Mouse (Mus musculus): Measurements from ENCODE around the gene Ccdc134.

The Ccdc134 gene

DNA sequence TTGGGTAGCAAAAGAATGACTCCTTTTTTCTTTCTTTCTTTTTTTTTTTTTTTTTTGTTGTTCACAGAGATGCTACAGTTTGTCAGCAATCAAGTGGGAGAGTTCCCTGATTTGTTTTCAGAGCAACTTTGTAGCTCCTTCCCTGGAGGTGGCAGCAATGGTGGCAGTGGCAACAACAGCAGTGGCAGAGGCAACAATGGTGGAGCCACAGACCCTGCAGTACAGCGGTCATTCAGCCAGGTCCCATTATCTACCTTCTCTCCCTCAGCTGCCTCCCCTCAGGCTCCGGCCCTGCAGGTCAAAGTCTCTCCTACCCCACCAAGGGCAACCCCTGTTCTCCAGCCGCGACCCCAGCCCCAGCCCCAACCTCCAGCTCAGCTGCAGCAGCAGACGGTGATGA, 41.9 kb downstream of the Ccdc134 start:
- intact Hi-C loops (cut with DNase I), result no loop called here

DNA sequence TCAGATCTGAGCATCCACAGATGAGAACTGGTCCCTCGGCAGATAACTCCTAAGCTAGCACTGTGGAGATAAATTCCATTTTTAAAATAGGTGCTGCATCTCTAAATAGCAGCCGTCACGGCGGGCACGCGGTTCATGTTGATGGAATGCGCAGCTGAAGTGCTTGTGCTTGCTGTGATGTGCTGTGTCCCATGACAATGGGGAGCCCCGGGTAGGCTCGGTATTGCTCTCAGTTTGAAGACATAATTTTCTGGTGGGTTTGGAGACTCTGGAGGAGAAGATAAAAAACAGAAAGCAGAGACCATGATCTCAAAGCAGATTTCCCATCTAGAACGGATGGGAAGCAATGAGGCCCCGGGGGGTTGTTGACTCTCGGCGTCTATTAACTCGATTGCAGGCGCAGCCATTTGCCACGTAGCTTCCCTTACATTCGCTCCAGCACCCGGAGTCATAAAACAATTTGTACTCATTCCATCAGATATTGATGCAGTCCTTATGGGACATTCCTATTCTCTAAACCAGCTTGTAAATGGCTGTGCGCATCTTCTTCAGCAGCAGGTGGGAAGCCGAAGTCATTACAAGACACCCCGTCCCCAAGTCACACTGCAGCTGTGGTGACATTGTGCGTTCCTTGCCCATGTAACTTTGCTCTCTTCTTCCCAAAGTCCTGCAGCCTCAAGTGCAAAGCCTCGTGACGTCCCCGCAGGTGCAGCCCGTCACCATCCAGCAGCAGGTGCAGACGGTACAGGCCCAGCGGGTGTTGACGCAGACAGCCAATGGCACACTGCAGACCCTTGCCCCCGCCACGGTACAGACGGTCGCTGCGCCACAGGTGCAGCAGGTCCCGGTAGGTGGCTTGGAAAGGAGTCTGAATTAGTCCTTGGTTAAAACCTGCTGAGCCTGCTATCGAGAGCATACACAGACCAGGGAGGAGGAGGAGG, 43.0 kb downstream of the Ccdc134 start:
- intact Hi-C loops (cut with DNase I), result no loop called here

DNA sequence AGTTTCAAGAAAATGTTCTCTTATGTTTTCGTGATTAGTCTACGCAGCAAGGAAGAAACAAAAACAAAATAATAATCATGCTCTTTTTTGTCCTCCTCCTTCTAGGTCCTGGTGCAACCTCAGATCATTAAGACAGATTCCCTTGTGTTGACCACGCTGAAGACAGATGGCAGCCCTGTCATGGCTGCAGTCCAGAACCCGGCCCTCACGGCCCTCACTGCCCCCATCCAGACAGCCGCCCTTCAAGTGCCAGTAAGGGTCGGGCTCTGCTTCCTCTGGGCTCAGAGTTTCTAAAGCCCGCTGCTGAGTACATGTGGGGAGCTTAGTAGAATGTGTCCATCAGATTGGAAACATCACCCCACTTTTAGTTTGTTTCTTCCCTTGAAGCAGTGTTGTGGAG, 44.9 kb downstream of the Ccdc134 start:
- intact Hi-C loops (cut with DNase I), result no loop called here

DNA sequence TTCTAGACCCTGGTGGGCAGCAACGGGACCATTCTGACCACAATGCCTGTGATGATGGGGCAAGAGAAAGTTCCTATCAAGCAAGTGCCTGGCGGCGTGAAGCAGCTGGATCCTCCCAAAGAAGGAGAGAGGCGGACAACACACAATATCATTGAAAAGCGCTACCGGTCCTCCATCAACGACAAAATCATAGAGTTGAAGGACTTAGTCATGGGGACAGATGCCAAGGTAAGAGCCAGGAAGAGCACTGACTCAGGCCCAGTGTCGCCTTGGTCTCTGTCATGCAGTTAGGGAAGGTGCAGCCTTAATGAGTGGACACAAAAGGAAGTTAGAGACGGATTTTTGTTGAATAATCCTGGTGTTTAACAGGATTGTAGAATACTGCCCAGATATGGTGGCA, 47.4 kb downstream of the Ccdc134 start:
- intact Hi-C loops (cut with DNase I), result no loop called here

DNA sequence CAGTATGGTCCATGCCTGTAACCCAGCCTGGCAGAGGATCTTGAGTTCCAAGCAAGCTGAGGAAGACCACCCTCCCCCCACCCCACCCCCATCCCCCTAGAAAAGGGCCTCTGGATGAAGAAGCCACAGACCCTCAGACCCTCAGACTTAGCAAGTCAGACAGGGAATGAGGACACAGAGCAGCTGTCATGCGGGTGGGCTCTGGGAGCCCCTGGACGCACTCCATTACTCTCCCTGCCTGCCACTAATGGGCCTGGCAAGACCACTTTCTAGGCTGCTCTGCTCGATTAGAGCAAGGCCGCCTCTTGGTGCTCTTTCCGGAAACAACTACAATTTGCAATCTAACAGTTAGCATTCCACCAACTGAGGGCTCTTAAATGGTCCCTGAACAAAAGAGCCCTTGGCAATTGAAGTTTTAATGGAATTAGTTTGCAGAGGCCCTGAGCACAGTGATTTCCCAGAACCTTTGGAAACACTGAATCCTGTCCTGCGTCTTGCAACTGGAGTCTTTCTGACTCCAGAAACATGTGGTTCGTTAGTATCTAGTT, 50.1 kb downstream of the Ccdc134 start:
- intact Hi-C loops (cut with DNase I), result no loop called here

DNA sequence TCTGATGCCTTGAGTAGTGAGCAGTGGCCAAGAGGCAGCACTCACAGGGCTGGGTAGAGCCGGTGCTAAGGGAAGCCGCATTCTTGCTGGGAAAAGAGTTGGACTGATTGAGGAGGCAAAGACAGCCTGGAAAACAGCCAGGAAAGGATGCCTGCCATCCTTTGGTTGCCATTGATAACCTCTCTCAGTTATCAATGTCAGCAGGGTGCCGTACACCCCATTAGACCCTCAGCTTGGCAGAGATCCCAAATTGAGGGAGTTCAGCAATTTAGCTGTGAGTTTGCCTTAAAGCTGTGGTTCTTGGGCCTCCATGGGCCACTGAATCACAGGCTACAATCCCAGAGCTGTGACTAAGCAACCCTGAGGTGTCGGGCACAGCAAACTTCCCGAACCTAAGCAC, 53.4 kb downstream of the Ccdc134 start:
- intact Hi-C loops (cut with DNase I), result no loop called here

DNA sequence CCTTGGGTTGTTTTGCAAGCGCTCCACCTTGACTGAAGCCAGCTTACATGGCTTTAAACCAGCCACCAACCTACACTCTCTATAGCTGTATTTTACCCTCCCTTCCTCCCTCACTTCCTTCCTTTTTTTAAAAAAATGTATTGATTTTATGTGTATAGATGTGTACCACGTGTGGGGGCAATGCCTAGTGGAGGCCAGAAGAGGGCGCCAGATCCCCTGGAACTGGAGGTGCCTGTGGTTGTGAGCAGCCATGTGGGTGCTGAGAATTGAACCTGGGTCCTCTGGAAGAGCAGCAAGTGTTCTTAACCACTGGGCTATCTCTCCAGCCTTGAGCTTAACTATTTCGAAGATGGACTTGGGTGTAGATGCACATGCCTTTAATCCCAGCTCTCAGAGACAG, 54.6 kb downstream of the Ccdc134 start:
- intact Hi-C loops (cut with DNase I), result no loop called here

DNA sequence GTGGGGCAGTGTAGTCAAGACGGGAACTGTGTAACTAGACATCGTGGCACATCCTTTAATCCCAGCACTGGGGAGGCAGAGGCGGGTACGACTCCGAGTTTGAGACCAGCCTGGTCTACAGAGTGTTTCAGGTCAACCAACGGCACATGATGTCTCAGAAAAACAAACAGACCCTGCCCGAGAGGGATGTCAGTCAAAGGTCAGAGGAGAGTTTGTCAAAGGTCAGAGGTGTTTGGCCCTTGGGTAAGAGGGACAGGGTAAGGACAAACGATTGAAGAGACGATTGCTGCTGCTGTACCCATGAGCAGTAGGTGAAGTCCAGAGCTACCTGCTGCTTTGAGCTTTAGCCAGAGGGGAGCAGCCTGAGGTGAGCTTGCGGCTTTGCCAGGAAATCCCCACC, 55.9 kb downstream of the Ccdc134 start:
- intact Hi-C loops (cut with DNase I), result no loop called here

DNA sequence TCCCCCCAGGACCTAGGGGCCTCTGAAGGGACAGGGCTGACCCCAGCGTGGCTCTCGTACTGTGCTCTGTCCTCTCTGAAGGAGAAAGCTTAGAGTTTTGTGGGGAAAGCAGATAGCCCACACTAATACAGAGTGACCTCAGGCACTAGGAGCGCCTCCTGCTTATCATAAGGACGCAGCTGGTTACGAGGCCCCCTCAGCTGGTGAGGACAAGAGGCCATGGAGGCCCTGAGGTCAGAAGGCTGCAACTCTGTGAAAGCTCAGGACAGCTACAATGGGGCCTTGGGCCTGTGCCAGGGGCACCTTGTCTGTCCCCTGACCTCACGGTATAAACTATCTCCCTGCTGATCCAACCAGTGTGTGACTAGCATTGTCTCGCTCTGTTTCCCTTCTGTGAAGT, 56.5 kb downstream of the Ccdc134 start:
- intact Hi-C loops (cut with DNase I), result no loop called here

DNA sequence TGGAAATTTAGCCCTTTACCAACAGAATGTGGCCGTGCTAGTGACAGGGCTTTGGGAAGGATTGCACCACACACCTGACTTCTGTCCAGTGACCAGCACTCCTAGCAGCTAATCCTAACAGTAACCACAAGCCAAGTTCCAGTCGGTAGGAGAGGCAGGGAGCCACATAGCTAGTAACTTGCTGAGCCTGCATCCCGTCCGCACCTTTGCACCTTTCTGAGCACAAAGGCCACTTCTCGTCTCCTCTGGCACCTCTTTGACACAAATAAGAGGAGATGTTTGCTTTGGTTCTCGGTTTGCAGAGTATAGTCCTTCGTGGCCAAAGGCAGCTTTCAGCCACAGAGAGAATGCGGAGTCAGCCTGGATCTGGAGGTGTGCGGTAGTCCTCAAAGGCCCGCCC, 56.9 kb downstream of the Ccdc134 start:
- intact Hi-C loops (cut with DNase I), result no loop called here

DNA sequence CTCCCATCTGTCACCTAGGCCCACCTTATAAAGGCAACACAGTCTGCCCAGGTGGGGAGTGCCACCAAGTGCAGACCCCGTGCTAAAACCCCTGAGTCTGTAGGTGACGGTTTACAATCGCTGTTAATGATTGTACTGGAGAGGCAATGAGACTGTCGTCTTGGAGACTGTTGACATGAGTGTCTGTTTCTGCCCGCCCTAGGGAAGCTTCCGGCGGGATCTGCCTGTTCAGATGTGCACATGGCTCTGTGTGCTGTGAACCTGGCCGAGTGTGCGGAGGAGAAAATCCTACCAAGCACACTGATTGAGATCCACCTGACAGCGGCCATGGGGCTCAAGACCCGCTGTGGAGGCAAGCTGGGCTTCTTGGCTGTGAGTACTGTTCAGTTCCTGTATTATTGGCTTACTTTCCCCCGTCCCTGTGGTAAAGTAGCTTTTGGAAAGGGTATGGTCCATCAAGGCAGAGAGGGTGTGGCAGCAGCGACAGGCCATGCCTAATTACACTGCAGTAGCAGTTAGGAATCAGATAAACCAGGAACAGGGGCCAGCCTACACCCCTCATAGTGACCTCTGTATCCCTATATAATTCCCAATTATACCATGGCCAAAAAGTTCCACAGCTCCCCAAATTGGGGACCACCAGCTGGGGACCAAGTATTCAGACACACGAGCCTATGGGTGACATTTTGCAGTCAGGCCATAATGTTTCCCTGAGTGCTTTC, 57.5 kb downstream of the Ccdc134 start:
- intact Hi-C loops (cut with DNase I), result no loop called here

DNA sequence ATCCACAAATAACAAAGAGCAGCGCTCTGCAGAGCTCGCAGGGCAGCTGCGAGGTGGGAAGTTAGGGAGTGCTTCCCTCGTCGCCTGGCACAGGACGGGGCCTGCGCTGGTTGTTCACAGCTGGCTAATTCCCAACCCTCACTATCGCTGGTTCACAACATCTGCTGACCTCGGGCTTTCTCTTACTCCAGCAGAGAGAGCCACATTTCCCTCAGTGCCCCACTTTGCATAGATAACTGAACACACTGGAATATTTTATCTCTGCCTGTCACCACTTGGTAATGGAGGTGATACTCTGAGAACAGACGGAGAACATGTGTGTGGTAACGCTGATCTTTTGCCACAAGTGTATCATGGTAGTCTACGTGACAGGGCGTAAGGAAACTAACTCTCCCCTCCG, 58.4 kb downstream of the Ccdc134 start:
- intact Hi-C loops (cut with DNase I), result no loop called here

DNA sequence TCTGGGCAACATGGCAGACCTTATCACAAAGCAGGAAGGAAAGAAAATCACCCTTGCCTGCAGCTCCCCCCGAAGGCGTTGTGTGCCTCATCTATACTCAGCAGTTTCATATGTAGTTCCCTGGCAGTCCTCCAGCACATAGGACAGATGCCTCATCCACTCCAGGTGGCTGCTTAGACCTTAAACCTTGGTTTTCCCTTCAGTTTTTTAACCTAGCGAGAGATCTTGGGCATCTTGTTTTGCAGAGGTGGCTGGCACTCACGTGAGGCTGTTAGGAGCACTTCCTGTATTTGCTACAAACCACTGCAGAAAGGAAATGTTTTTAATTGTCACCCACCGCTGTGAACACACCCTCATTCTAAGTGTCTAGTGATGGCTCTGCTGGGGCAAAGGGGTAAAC, 59.2 kb downstream of the Ccdc134 start:
- intact Hi-C loops (cut with DNase I), result no loop called here

DNA sequence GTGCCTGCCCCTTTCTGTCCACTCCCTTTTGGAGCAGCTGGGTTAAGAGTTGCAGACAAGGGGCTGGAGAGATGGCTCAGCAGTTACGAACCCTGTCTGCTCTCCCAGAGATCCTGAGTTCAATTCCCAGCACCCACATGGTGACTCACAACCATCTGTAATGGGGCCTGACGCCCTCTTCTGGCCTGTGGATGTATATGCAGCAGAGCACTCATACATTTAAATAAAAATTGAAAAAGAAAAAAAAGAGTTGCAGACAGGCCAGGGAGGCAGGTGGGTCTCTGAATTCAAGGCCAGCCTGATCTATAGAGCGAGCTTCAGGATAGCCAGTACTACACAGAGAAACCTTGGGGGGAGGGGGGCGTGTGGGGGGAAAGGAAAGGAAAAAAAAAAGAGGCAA, 59.7 kb downstream of the Ccdc134 start:
- intact Hi-C loops (cut with DNase I), result no loop called here

DNA sequence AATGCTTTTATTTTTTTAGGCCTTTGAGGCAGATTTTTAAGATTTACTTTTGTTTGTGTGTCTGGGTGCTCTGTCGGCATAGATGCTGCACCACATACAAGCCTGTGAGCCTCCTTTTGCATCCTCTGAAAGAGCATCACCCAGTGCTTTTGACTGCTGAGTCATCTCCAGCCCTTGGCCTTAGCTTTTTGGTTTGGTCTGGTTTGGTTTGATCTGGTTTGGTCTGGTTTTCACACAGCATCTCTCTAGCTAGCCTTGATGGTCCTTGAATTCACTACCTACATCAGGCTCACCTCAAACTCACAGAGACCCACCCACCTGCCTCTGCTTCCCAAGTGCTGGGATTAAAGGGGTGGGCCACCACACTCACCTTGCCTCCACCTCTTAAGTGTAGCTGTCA, 60.2 kb downstream of the Ccdc134 start:
- intact Hi-C loops (cut with DNase I), result no loop called here

DNA sequence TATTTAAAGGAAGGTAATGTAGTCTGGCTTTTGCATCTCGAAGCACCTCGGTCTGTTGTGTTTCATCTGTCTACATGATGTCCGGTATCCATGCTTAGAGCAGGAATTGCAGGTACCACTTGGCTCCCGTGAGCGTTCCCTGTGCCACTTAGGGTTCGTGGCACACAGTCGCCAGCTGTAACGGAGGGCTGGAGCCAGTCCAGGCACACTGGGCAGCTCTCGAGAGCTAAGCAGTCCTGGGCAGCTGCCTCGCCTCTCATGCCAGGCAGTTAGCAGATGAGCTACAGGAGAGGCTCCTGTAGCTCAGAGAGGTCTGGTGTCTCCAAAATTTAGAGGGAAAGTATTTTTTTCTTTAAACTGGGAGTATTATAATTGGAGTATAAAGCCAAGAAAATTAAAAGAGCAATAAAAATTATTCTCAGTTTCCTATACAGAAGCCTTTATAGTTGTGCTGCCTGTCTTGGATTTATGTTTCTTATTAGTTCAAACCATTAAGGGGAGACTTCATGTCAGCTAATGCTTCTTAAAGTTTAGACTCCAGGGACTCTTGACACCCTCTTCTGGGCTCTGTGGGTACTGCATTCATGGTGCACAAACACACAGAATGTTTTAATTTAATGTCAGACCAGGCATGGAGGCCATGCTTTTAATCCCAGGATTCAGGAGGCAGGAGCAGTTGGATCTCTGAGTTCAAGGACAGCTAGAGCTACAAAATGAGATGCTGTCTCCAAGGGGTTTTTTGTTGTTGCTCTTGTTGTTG, 60.9 kb downstream of the Ccdc134 start:
- intact Hi-C loops (cut with DNase I), result no loop called here
